Comparison of ENCODE assay signal across 25 mouse cellular contexts in genomic region chr5:102976540-102976939, GRCm38 (mm10).
DNase-seq lines count a peak whose midpoint lies in the region; ATAC-seq and TF ChIP-seq lines count a peak whose summit lies in the region.
"Had no signal": no experiment of that assay in that cellular context is flagged by ENCODE, and none has a peak within 500 bp of the region (broad histone marks: within the 10 kb centered on the region; RNA-seq: fewer than 3 reads in every experiment).

No protein-coding gene starts in this region.

- no peaks in the 10 kb centered on the region for H3K36me3 ChIP-seq in hindbrain, embryonic 13.5 days
- no peaks in the 10 kb centered on the region for H3K36me3 ChIP-seq in hindbrain, postnatal 0 days (ENCODE audit: insufficient read depth, low read length)
- no peaks in the 10 kb centered on the region for H3K36me3 ChIP-seq in neural tube, embryonic 13.5 days
- no peaks in the 10 kb centered on the region for H3K36me3 ChIP-seq in midbrain, embryonic 15.5 days (replicated peaks)
- no peaks in the 10 kb centered on the region for H3K36me3 ChIP-seq in lung, postnatal 0 days (ENCODE audit: insufficient read depth, low read length)
- no peaks in the 10 kb centered on the region for H3K36me3 ChIP-seq in kidney, embryonic 14.5 days (ENCODE audit: control insufficient read depth, insufficient read depth, low read length)
- H3K36me3 ChIP-seq: G1E; heart, embryonic 12.5 days; intestine, embryonic 15.5 days; limb, embryonic 13.5 days; liver, embryonic 12.5 days had no signal

- TF ChIP-seq EP300 in lung, postnatal 0 days (IDR thresholded peaks at IDR 0.05), result no peak

- TF ChIP-seq CTCF in hindbrain, postnatal 0 days (IDR thresholded peaks at IDR 0.05; ENCODE audit: low read depth), result no peak
- no peak for TF ChIP-seq CTCF in lung, postnatal 0 days (IDR thresholded peaks at IDR 0.05)

- no peak for DNase-seq in hindbrain, postnatal 0 days (ENCODE audit: low spot score)
- no peak for DNase-seq in neural tube, embryonic 10.5 days (ENCODE audit: extremely low spot score, low spot score)
- no peak for DNase-seq in lung, postnatal 0 days (ENCODE audit: low spot score)
- DNase-seq: adrenal gland, adult 2 months; cerebellum, adult 11-12 months; cerebellum, postnatal 10 days; gastrocnemius, postnatal 25 days; heart, adult 18-20 months; kidney, adult 8-10 months; kidney, postnatal 14 days; layer of hippocampus, postnatal 36 days; lung, adult 18-20 months; lung, postnatal 14 days; right cerebral cortex, postnatal 14 days had no signal

- no peak for ATAC-seq in hindbrain, embryonic 13.5 days (ENCODE audit: low FRiP score)
- no peak for ATAC-seq in hindbrain, postnatal 0 days
- no peak for ATAC-seq in neural tube, embryonic 13.5 days (ENCODE audit: low read depth)
- no peak for ATAC-seq in midbrain, embryonic 15.5 days (replicated peaks)
- no peak for ATAC-seq in lung, postnatal 0 days
- no peak for ATAC-seq in kidney, embryonic 14.5 days (ENCODE audit: low FRiP score, low TSS enrichment)
- ATAC-seq: intestine, embryonic 15.5 days; liver, embryonic 12.5 days; Patski had no signal

- H3K4me3 ChIP-seq in hindbrain, embryonic 13.5 days, result no peak overlapping the region
- H3K4me3 ChIP-seq in hindbrain, postnatal 0 days (ENCODE audit: low read length), result no peak overlapping the region
- no peak overlapping the region for H3K4me3 ChIP-seq in neural tube, embryonic 13.5 days
- no peak overlapping the region for H3K4me3 ChIP-seq in midbrain, embryonic 15.5 days
- no peak overlapping the region for H3K4me3 ChIP-seq in lung, postnatal 0 days (ENCODE audit: low read depth, low read length)
- H3K4me3 ChIP-seq in kidney, embryonic 14.5 days (ENCODE audit: low read length), result no peak overlapping the region
- H3K4me3 ChIP-seq: heart, embryonic 12.5 days; intestine, embryonic 15.5 days; limb, embryonic 13.5 days; liver, embryonic 12.5 days had no signal

- no peak overlapping the region for H3K4me2 ChIP-seq in hindbrain, embryonic 13.5 days
- H3K4me2 ChIP-seq in hindbrain, postnatal 0 days (ENCODE audit: low read depth, low read length), result no peak overlapping the region
- no peak overlapping the region for H3K4me2 ChIP-seq in neural tube, embryonic 13.5 days
- no peak overlapping the region for H3K4me2 ChIP-seq in midbrain, embryonic 15.5 days
- H3K4me2 ChIP-seq in lung, postnatal 0 days (replicated peaks; ENCODE audit: low read depth, low read length), result no peak overlapping the region
- H3K4me2 ChIP-seq in kidney, embryonic 14.5 days (replicated peaks; ENCODE audit: low read depth, low read length), result no peak overlapping the region
- H3K4me2 ChIP-seq: intestine, embryonic 15.5 days; limb, embryonic 13.5 days; liver, embryonic 12.5 days had no signal

- no peaks in the 10 kb centered on the region for H3K9me3 ChIP-seq in hindbrain, embryonic 13.5 days
- no peaks in the 10 kb centered on the region for H3K9me3 ChIP-seq in hindbrain, postnatal 0 days (ENCODE audit: low read length)
- H3K9me3 ChIP-seq in neural tube, embryonic 13.5 days, result no peaks in the 10 kb centered on the region
- H3K9me3 ChIP-seq in midbrain, embryonic 15.5 days, result no peaks in the 10 kb centered on the region
- no peaks in the 10 kb centered on the region for H3K9me3 ChIP-seq in lung, postnatal 0 days (ENCODE audit: low read length)
- H3K9me3 ChIP-seq in kidney, embryonic 14.5 days (ENCODE audit: control insufficient read depth, low read length), result no peaks in the 10 kb centered on the region
- H3K9me3 ChIP-seq: heart, embryonic 12.5 days; intestine, embryonic 15.5 days; limb, embryonic 13.5 days; liver, embryonic 12.5 days had no signal

- peak overlapping the region; percentile 77 for H3K27ac ChIP-seq in hindbrain, embryonic 13.5 days
- H3K27ac ChIP-seq in hindbrain, postnatal 0 days, result no peak overlapping the region
- H3K27ac ChIP-seq in neural tube, embryonic 13.5 days (replicated peaks), result peak overlapping the region; percentile 67
- H3K27ac ChIP-seq in midbrain, embryonic 15.5 days, result peak overlapping the region; percentile 72
- no peak overlapping the region for H3K27ac ChIP-seq in lung, postnatal 0 days (ENCODE audit: low read length)
- no peak overlapping the region for H3K27ac ChIP-seq in kidney, embryonic 14.5 days (ENCODE audit: low read depth, low read length)
- H3K27ac ChIP-seq: intestine, embryonic 15.5 days; limb, embryonic 13.5 days; liver, embryonic 12.5 days; stomach, postnatal 0 days had no signal

- H3K27me3 ChIP-seq in hindbrain, embryonic 13.5 days, result no peaks in the 10 kb centered on the region
- H3K27me3 ChIP-seq in hindbrain, postnatal 0 days (ENCODE audit: insufficient read depth, low read length), result no peaks in the 10 kb centered on the region
- H3K27me3 ChIP-seq in neural tube, embryonic 13.5 days, result no peaks in the 10 kb centered on the region
- no peaks in the 10 kb centered on the region for H3K27me3 ChIP-seq in midbrain, embryonic 15.5 days (replicated peaks)
- H3K27me3 ChIP-seq in lung, postnatal 0 days (replicated peaks; ENCODE audit: insufficient read depth, low read length), result no peaks in the 10 kb centered on the region
- H3K27me3 ChIP-seq in kidney, embryonic 14.5 days (ENCODE audit: control insufficient read depth, insufficient read depth, low read length), result no peaks in the 10 kb centered on the region
- H3K27me3 ChIP-seq: heart, embryonic 12.5 days; intestine, embryonic 15.5 days; limb, embryonic 13.5 days; liver, embryonic 12.5 days had no signal

- peaks cover 25% of the 10 kb centered on the region for H3K4me1 ChIP-seq in hindbrain, embryonic 13.5 days (replicated peaks)
- H3K4me1 ChIP-seq in hindbrain, postnatal 0 days (ENCODE audit: insufficient read depth, low read length), result no peaks in the 10 kb centered on the region
- H3K4me1 ChIP-seq in neural tube, embryonic 13.5 days (replicated peaks), result peaks cover 28% of the 10 kb centered on the region
- H3K4me1 ChIP-seq in midbrain, embryonic 15.5 days, result peaks cover 23% of the 10 kb centered on the region
- no peaks in the 10 kb centered on the region for H3K4me1 ChIP-seq in lung, postnatal 0 days (ENCODE audit: insufficient read depth, low read depth, low read length)
- H3K4me1 ChIP-seq in kidney, embryonic 14.5 days (ENCODE audit: control insufficient read depth, insufficient read depth, low read length), result no peaks in the 10 kb centered on the region
- H3K4me1 ChIP-seq: intestine, embryonic 15.5 days; limb, embryonic 13.5 days; liver, embryonic 12.5 days had no signal

- no peak overlapping the region for H3K9ac ChIP-seq in hindbrain, embryonic 13.5 days
- no peak overlapping the region for H3K9ac ChIP-seq in hindbrain, postnatal 0 days (replicated peaks; ENCODE audit: low read length)
- no peak overlapping the region for H3K9ac ChIP-seq in neural tube, embryonic 13.5 days
- H3K9ac ChIP-seq in midbrain, embryonic 15.5 days, result no peak overlapping the region
- no peak overlapping the region for H3K9ac ChIP-seq in lung, postnatal 0 days (replicated peaks; ENCODE audit: low read depth)
- no peak overlapping the region for H3K9ac ChIP-seq in kidney, embryonic 14.5 days (ENCODE audit: low read depth, low read length)
- H3K9ac ChIP-seq: heart, embryonic 12.5 days; intestine, embryonic 15.5 days; limb, embryonic 13.5 days; liver, embryonic 12.5 days had no signal

Comparison
In these comparisons a context has a peak if more than half of its experiments do, and no peak if none do; other contexts are left out.
1. H3K27ac ChIP-seq: peak in hindbrain, embryonic 13.5 days (single experiment), neural tube, embryonic 13.5 days (single experiment) and midbrain, embryonic 15.5 days (single experiment); none in hindbrain, postnatal 0 days (single experiment), lung, postnatal 0 days (single experiment) and kidney, embryonic 14.5 days (single experiment).